Mouse (Mus musculus): ENCODE measurements at regions not wholly inside any gene's neighbourhood (a gene's known extent, or its start where the extent isn't known, plus 50 kb on each side); places are given as distances from the start of the nearest gene placed in this dataset.

DNA sequence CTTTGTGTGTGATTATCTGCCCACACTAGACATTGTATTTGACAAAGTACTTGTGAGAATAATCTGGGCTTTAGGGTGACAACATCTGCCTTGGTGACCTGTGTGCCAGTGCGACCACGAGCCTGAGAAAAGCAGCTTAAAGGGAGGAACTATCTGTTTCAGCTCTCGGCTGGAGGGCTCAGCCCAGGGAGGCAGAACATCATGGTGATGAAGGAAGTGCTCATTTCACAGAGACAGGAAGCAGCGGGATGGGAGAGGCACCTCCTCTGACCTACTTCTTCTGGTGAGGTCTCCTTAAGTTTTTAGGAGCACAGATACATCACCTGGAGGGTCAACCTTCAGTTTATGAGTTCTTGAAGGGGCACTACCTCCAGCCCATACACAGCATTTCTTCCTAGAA, 89.8 kb downstream of the Kif26a start:
- DNase-seq (ENCODE audit: low spot score) = no peak

DNA sequence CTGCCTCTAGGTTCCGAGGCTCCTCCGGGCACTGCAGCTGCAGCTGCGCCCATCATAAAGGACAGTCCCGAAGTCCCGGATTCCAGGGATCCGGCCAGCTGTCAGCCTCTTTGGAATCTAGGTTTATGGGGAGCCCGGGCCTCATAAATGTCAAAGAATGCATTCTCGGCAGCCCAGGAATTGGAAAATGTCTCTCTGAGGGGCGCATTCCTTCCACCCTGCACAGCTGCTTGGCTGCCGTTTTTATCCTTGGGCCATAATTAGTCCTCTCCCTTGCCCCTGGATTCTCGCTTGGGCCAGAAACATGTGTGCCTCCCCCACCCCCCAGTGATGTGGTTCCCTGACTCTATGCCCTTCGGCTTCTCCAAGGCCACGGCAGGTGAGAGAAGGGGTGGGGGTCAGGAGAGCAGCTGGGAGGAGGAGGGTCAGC, 91.1 kb downstream of the Kif26a start:
- no peak for DNase-seq (ENCODE audit: low spot score)

DNA sequence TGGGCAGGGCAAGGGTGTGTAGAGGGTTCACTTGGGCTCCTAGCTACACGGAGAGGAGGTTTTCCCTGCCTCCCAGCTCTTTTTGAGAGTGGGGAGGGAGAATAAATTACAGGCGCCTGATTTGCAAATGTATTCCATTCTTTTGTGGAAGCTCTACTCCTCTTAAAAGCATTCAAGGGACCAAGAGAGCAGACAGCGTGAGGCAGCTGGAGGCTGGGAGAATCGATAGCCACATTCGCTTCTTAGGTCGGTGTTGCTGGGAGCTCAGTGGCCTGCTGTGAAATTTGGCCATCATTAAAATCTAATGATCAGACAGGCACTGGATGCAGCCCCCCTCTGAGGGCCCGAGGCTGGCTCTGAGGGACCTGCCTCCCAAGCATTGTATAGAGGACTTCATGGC, 92.8 kb downstream of the Kif26a start:
- DNase-seq (ENCODE audit: low spot score) = no peak

DNA sequence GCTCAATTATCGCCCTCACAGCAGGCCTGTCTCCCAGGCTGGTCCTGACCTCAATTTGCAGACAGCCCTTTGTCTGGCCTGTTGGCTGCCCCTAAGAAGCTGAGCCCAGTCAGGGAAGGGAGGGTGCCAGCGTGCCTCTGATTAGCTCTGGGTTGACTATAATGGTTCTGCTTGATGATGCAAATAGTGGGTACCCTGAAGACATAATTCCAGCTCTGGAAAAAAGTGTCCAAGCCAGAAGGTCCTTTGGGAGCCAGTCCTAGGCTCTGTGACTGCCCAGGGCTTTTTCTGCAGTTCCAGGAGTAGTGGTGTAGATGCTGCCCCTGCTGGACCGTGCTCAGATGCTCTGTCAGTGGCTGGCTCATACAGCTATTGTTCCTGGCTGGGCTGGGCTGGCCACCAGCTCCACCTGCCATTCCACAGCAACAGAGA, 95.7 kb downstream of the Kif26a start:
- DNase-seq (ENCODE audit: low spot score) = no peak

DNA sequence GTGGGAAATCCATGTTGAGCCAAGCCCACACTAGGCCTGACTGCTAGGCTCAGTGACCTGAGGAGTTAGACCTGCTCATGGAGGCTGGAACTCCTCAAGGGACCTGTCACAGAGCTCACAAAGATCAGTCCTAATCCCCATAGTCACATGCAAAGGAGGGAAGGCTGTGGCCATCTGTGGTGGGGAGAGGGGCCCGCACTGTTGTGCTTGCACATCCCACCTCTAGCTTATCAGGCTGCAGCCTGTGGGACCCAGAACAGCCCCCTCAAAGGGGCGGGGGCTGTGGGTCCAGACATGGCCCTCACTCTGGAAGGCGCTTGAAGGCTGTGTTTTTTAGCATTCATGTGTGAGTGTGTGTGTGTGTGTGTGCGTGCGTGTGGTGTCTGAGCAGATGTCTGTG, 97.2 kb downstream of the Kif26a start:
- no peak for DNase-seq (ENCODE audit: low spot score)

DNA sequence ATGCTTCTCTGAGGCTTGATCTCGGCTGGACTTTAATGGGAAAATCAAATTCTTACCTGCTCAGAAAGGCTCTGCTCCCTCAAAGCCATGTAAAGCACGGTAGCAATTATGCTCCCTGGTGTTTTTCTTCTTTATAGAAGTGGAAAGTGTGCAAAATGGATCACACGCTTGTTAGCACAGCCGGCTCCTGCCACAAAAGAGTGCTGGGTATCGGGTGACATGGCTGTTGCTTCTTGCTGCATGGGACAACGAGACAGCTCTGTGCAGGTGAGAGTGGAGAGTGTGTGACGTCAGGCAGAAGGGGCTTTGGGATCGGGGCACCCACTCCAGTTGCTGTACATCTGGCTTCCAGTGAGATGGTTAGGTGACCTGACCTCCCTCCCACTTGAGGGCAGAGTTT, 104.9 kb downstream of the Kif26a start:
- DNase-seq (ENCODE audit: low spot score) = no peak

DNA sequence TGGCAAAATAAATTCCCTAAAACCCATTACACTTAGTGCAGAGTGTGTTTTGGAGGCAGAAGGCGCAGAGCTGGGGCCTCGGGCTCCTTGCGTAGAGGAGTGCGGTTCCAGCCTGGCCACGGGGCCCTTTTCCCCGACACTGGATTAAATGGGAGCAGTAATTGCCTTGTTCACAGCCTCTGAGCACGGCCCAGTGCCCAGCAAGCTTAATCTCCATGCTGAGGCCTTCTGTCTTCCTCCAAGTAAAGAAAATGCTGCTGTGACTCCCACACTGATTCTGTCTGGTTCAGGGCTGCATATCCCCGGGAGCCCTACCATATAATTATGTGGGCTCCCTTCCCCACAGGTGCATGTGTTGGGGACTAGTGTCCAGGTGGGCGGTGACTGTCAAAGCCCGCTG, 107.5 kb downstream of the Kif26a start:
- no peak for DNase-seq (ENCODE audit: low spot score)

DNA sequence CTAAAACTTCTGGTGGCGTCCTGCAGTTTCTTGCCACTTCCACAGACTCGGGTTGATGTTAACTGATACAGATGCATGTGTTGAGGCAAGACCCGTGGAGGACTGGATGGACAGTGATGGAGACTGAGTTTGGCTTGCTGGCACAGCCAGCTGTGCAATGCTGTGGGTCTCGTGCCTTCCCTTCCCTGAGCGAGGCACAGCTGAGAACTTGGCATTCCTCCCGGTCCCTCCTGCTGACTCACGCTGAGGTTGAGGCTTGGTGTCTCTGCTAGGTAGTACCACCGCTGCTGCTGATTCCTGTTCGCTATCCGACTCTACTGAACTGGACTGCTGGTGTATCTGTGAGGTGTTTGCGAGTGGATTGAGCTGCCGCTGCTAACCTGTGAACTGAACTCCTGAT, 109.2 kb downstream of the Kif26a start:
- peak; percentile 32 for DNase-seq (ENCODE audit: low spot score)

DNA sequence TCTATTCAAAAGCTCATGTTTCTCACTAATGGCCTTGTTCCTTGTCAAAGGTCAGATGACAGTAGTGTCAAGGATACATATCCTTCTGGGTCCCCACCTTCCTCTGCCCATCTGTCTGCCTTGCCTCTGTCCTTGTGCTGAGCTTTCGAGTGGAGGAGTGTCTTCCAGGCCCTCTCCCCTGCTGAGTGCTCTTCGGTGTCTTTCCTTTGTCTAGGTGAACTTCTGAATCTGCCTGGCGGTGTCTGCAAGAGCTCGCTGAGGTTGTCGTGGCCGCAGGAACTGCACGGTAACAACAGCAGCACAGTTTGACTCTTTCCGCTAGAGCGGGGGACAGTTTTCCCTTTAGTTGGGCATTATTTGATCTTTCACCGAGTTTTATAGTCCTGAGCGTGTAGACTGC, 111.7 kb downstream of the Kif26a start:
- DNase-seq (ENCODE audit: low spot score) = no peak

DNA sequence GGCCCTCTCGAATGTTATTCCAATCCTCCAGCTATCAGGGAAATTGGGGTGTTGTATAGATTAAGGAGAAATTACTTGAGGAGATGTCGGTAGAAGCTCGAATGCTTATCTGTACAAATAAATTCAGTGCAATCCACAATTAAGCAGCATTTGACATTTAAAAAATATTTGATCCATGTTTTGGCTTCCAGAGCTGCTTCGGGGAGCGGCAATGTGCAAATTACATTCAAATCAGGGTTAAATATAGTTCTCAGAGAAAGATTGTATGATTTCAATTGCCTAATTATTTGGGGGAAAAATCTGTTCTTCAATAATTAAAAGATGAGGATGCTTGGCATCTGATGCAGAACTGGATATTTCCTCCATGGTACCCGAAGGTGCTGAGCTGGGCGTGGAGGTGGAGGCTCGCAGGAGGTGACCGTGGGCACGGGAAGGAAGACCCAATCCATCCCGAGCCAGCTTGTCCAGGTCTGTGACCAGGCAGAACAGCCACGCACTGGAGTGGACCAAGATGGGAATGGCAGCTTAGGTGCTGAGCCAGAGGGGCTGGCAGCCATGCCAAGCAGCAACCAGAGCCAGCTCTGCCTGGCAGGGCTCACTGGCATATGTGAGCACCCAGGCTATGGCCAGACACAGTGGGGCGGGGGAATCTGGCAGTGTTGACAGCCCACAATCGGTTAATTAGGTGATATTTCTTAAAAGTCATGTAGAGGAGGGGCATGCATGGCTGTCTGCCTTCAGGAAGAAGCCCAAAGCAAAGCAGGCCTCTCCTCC, 117.5 kb downstream of the Kif26a start:
- peak; percentile 61 for DNase-seq (ENCODE audit: low spot score)

DNA sequence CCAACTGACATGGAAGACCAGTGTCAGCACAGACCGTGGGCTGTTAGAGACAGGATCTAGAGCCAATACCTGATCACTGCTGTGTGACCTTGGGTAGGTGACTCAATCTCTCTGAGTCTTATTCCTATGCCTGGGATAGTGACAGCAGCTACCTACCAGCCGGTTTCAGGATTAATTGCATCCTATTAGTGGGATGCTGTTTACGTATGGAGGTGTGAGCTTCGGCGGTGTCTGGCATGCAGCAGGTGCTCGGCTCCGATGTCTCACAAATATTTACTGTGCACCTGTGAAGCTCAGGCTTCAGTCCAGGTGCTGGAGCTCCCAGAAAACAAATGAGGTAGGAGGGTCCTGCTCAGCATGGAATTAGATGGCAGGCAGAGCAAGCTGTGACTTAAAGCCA, 118.2 kb downstream of the Kif26a start:
- no peak for DNase-seq (ENCODE audit: low spot score)

DNA sequence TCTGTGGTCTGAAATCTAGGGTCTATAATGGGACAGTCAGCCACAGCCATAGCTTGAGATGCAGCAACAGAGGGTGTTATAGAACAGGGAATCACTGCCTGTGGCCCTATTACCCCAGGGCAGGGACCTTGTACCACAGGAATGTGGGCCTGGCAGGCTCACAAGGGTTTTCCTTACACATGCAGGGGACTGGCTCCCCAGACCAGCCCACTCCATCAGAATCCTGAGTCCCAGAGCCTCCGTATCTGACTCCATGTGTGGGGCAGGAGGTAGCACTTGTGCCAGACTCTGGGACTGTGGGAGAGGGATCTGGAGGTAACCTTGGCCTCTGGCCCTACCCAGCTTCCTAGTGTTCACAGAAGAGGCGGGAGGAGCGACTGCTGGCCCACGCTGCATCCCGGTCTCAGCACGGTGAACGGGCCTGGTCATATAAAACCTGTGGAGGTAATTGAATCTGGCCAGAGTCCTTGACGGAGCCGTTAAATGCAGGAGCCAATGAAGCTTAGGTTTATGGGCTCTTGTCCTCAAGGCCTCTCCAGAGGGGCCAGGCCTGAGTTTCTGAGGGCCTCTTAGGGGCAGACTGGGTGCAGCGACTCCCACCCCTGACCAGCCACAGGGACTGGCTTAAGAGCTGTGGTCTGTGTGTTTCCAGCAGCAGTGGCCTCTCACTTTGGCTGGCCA, 119.4 kb downstream of the Kif26a start:
- DNase-seq (ENCODE audit: low spot score) = peak; percentile 12

DNA sequence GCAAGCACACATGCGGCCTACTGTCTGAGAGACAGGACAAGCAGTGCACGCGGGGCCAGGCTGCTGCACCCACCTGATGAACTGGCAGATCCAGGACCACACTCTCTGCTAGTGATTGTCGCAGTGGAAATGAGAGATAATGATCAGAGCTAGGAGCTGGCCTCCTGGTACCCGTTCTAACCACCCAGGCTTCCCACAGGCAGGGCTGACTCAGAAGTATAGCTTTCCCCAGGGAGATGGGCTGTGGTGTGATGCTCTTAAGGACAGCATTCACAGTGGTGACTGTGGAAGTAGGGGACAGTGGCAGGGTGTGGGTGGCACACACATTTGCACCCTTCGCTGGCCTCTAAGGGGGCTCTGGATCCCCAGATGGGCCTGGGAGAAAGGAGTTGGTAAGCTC, 128.0 kb downstream of the Kif26a start:
- DNase-seq (ENCODE audit: low spot score) = peak; percentile 69

DNA sequence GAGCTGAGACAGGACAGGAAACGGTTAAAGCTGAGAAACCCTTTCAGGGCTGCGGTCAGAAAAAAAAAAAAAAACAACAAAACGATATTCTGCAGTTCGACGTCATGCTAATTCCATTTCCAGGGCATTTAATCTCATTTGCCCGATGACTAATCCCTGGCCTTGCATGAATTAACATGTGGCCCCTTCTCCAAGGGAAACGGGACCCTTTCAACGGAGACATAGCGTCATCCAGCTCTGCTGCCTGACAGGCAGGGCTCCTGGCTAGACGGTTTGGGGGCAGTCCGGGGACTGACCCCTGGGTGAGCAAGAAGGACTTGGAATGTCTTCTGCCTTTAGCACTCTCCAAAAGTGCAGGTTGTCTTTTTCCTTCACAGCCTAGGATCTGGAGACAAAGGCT, 128.7 kb downstream of the Kif26a start:
- peak; percentile 76 for DNase-seq (ENCODE audit: low spot score)

DNA sequence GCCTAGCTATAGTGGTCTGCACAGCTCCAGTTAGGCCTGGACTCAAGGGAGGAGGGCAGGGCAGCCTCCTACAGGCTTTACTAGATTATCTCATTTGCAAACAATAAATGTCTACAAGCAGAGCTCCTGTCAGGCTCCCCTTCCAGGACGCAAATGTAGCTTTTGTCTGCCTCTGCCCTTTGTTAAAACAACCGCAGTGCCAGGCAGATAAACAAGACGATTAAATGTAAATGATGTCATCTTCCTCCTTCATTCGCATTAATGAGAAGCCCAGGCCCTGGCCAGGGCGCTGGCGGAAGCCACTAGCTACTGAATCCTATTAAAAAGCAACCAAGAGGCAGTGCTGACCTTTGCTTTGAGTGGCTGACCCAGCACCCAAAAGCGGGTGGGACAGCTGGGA, 130.6 kb downstream of the Kif26a start:
- peak; percentile 85 for DNase-seq (ENCODE audit: low spot score)

DNA sequence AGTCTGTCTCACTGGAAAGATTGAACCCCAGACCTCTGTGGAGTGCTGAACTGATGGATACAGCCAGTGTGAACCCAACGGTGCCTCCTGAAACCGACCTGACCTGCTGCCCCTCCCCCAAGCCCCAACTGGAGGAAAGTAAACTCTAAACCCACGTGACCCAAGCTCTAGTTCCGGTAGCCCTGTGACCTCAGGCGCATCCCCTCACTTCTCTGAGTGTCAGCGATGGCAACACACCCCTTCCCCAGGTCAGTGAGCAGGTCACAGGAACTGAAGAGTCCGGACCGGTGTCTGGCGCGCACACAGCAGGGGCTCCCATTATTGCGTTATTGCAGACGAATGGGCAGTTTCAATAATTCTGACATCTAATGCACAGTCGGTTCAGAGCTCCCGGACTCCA, 131.5 kb downstream of the Kif26a start:
- DNase-seq (ENCODE audit: low spot score) = peak; percentile 45

DNA sequence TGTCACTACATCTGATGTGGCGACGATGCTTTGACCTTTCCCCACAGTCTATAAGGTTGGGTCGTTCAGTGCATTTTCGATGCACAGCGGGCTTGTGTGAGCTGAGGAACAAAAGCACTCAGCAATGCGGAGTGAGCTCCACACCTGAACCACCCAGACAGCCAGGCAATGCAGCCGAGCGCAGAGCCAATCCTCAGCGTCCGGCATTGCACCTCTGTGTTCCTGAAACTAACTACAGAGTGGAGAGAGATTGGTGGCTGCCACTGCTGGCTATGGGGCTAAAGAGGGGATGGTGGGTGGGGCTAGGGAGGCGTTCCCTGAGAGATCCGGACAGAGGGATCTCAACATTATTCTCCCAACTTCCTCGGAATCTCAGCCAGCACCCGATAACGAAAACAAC, 139.1 kb downstream of the Kif26a start:
- DNase-seq (ENCODE audit: low spot score) = no peak

DNA sequence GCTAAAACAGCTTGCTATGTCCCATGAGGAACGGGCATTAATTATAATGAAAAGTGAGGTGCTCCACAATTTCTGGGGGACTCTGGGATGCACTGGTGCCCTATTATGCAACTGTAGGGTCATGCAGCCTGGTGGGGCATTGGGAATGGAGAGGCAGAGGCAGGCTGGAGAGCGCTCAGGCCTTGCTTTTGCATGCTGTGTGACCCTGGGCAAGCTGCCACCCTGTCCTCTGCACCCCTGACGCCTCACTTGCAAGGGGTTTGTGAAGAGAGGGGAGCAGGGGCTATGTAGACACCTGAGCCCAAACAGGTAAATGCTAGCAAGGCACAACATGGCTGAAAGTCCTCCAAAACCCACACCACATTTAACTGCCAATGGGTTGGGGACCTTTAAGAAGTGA, 142.8 kb downstream of the Kif26a start:
- no peak for DNase-seq (ENCODE audit: low spot score)

DNA sequence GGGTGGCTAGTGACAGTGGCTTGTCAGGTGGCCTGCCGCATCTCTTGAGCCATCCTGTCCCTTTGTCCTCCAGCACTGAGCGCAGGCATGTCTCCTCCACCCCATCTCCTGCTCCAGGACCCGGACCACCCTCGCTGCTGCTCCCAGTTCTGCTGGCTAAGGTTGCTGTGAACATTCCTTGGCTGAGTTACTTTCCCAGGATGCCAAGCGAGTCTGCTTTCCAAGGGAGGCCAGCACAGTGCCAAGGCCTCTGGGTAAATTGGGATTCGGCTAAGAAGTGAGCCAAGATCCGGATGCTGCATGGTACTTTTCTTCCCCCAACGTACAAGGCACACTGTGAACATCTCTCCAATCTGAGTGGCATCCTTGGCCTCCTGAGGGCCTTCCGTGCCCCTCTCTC, 144.3 kb downstream of the Kif26a start:
- DNase-seq (ENCODE audit: low spot score) = no peak

DNA sequence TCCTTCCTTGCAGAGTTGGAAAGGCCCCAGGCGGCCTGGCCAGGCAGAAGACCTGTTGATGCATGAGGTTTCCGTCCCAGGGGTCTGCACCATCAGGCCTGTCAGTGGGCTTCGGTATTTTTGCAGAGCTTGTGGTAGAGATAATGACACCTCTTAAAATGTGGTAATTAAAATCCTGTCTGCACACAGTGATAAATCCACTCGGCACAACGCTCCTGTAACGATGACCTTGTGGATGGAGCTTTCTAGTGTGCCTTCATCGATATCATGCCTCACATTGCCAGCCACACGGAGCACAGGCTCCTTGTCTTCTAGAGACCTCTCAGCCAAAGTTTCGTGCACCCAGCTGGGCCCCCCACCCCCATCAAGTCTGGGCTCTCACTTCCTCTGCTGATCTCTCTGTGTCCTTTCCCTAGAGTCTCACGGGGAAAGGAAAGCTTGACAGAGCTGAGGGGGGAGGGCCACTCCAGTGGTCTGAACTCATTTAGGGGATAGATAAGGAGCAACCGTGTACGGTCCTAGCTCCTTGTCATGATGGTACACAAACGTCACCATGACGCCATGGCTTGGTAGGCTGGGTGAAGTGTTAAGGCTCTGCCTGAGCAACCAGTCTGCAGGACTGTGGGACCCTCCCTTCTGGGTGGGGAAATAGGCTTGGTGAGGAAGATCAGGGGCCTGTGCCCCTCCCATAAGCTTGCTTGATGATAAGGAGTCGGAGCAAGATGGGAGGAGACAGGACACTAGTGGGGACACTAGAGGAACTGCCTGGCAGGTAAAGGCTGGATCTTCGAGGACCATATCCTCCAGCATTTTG, 145.9 kb downstream of the Kif26a start:
- no peak for DNase-seq (ENCODE audit: low spot score)

DNA sequence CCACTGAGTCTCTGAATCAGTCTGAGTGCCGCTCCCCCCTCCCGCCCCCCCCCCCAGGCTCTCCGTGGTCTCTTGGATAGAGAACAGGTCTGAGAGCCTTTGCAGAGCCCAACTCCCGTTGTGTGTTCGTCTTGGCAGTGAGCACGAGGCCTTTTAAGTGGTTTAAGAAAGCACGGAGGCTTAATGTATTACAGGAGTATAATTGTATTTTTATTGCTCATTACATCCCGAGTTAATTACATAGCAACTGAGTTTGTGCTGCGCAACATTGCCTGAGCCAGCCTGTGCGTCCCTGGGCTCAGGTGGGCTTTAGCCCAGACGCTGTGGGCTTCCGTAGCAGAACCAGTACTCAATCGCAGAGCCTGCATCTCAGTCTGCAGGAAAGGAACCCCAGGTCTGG, 147.1 kb downstream of the Kif26a start:
- DNase-seq (ENCODE audit: low spot score) = no peak

DNA sequence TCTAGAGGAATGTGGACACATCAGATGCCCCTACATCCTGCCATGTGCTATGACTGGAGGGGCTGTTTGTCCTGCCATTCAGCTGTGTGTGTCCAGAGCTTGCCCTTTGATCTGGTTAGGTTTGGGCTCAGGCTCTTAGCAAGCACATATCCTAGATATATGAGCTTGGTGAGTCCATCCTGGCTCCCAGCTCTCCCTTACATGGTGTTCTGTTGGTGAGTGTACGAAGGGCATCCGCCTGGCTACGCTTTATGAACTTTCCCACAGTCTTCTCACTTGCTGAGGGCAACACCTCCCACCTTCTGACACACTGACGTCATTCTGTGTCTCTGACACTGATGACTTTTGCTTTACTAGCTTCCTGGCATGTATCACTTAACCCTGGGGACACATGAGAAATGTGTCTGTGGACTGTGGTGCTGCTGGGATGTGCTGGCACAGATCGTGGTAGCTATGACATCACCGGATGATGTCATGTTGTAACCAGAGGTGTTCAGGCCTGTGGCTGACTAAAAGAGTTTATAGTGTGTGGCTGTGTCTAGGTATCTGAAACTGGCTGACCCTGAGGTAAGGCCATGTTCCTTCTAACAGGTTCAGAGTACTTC, 149.4 kb downstream of the Kif26a start:
- DNase-seq (ENCODE audit: low spot score) = no peak

DNA sequence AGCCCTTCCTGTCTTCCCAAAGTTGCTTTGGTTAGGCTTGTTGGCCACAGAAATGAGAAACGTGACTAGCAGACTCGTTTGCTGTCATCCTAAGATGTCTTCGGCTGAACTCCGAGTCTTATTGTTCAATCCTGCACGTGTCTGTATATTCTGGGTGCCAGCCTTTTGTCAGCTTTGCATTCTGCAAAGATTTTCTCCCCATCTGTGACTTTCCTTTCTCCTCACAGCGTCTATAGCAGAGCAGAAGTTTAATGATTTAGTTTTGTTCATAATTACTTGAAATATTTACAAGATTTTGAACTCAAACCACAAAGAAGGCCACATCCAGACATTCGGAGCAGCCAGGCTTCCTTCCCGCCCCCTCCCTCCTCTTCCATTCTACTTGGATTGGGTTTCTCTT, 152.5 kb downstream of the Kif26a start:
- no peak for DNase-seq (ENCODE audit: low spot score)
